Mouse (Mus musculus) kidney, embryonic 16.5 days (tissue): Measurements from ENCODE around the gene Tspan31. TPM values are rescaled to one million over a fixed set of nuclear protein-coding genes. Genes with fewer than 3 reads are reported as not detected.

Experiments used
- ATAC-seq: fragments of 200-750 bp; cut with Nextera tagmentation; 2 replicates; pipeline ENCODE4 v1.8.0; 2017; ENCODE audit warnings: moderate TSS enrichment; ENCODE audit not compliant: low FRiP score, low TSS enrichment
- H3K27ac ChIP-seq: fragments of 300-500 bp; sonication (generic); 2 replicates; pipeline ENCODE4 v1.5.1; 2014; ENCODE audit warnings: low read length
- H3K27me3 ChIP-seq: fragments of 300-500 bp; sonication (generic); 2 replicates; pipeline ENCODE4 v1.6.1; 2014; ENCODE audit warnings: low read length, control low read depth, mixed read lengths; ENCODE audit not compliant: insufficient read depth
- H3K36me3 ChIP-seq: fragments of 300-500 bp; sonication (generic); 2 replicates; pipeline ENCODE4 v1.6.1; 2014; ENCODE audit warnings: low read length, control low read depth, mixed read lengths; ENCODE audit not compliant: insufficient read depth
- H3K4me1 ChIP-seq: fragments of 300-500 bp; sonication (generic); 2 replicates; pipeline ENCODE4 v1.6.1; 2014; ENCODE audit warnings: low read length, control low read depth, mixed read lengths; ENCODE audit not compliant: insufficient read depth
- H3K4me2 ChIP-seq: fragments of 300-500 bp; sonication (generic); replicated peaks from 2 replicates; pipeline ENCODE4 v1.6.1; 2014; ENCODE audit warnings: low read depth, low read length
- H3K4me3 ChIP-seq: fragments of 300-500 bp; sonication (generic); 2 replicates; pipeline ENCODE4 v1.5.1; 2014; ENCODE audit warnings: mild to moderate bottlenecking, low read length
- H3K9ac ChIP-seq: fragments of 300-500 bp; sonication (generic); replicated peaks from 2 replicates; pipeline ENCODE4 v1.6.1; 2014; ENCODE audit warnings: low read length
- H3K9me3 ChIP-seq: fragments of 300-500 bp; sonication (generic); 2 replicates; pipeline ENCODE4 v1.6.1; 2016; ENCODE audit warnings: low read length, control low read depth
- WGBS: fragments of 180-500 bp; shearing (Covaris S2); extraction: QIAGEN DNeasy Blood & Tissue Kit; methylation state at CpG from one replicate; pipeline ENCODE4 v1.1.7; 2014; 5-methylcytosine and 5-hydroxymethylcytosine counted together
- polyA plus RNA-seq: library from polyadenylated mRNA; unstranded; fragments of >200 nt; fragmentation: Nextera tagmentation; extraction: Ambion mirVana; gene quantifications from 2 replicates; pipeline ENCODE4 v1.2.1, GENCODE M21; 2015

Tspan31 gene
- polyA plus RNA-seq, 1 experiment from 2014 or later = 205 TPM

DNA sequence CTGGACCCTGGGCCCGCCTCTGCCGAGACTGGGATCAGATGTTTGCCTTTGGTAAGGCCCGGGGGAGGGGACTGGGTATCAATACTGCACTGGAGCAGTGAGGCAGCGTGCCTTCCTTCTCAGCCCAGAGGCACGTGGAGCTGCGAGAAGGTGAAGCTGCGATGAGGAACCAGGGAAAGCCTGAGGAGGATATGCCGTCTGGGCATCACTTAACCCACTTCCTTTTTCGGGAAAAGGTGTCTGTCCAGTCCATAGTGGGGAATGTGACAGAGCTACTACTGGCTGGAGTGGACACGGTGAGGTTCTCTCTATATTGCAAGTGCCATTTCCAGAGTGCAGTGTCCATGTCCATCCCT, 20.0 kb downstream of the Tspan31 start:
- H3K36me3 ChIP-seq = peaks cover 6% of the 10 kb centered on the region; the same call in 1 of the 2 replicates
- no peak; the same call in 1 of the 2 replicates for ATAC-seq
- H3K4me3 ChIP-seq = no peak overlapping the region

DNA sequence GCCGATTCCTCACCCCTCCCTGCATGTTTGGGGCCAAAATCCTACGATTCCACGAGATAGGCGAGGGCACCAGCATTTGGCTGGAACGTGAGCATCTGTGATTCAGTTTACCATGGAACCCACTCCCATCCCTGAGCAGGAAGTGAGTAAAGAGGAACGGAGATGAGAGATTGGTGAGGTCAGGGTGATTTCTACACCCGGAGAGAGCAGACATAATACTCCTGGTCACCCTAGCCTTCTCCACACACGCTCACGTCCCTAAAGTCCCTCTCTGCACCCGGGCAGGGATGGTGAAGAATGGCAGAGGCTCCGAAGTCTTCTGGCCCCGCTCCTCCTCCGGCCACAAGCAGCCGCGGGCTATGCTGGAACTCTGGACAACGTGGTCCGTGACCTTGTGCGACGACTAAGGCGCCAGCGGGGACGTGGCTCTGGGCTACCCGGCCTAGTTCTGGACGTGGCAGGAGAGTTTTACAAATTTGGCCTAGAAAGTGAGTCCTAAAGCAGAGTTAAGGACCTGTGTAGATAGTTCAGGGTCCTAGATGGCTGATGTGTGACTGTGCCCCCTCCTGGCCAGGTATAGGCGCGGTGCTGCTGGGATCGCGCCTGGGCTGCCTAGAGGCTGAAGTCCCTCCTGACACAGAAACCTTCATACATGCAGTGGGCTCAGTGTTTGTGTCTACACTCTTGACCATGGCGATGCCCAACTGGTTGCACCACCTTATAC, 20.5 kb downstream of the Tspan31 start:
- Histone ChIP-seq H3K27ac (no peak overlapping the region), H3K9ac (no peak overlapping the region), H3K27me3 (peaks cover 47% of the 10 kb centered on the region), H3K36me3 (peaks cover 12% of the 10 kb centered on the region), H3K4me1 (peaks cover 14% of the 10 kb centered on the region), H3K4me3 (peak overlapping the region; percentile 24), H3K4me2 (peak overlapping the region; percentile 41), H3K9me3 (no peaks in the 10 kb centered on the region)
- ATAC-seq = peak; percentile 21; the same call in 1 of the 2 replicates
- WGBS = 2% methylated on average over 29 of the region's 29 CpGs

More for the DNA sequence above, 20.0 kb downstream of the Tspan31 start:
- no peak overlapping the region for H3K9ac ChIP-seq
- H3K4me2 ChIP-seq = no peak overlapping the region
- WGBS = 20% methylated on average over 10 of the region's 10 CpGs
- H3K9me3 ChIP-seq = no peaks in the 10 kb centered on the region
- peaks cover 14% of the 10 kb centered on the region for H3K4me1 ChIP-seq
- H3K27ac ChIP-seq = no peak overlapping the region
- peaks cover 47% of the 10 kb centered on the region for H3K27me3 ChIP-seq

DNA sequence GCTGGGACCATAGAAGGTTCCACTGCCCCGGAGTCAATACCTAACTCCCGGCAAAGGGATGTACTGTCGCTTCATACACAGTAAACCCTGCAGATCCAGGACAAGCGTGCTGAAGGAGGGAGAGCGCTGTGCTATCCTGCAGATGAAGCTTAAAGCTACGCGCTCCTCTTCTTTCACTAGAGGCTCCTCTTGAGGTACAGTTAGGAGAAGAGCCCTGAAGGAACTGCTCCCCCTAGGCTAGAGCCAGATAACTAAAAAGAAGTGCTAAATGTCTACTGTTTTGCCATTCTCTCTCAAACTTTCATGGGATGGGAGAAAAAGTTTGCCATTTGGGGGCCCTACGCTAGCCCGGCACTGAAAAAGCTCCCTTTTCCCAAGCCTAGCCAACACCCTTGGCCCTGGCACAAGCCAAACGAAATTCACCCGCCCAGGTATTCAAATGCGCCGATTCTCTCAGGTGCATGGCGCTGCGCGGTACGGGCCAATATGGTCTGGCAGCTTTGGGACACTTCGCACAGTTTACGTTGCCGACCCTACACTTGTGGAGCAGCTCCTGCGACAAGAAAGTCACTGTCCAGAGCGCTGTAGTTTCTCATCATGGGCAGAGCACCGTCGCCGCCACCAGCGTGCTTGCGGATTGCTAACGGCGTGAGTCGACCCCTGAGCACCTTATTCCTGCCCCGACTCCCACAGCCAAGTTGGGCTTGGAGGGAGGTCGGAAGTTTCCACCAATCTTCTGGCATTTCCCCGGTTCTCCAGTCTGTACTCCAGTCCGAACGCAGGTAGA, 21.3 kb downstream of the Tspan31 start:
- WGBS = 3% methylated on average over 35 of the region's 35 CpGs
- H3K36me3 ChIP-seq = peaks cover 12% of the 10 kb centered on the region
- no peaks in the 10 kb centered on the region for H3K9me3 ChIP-seq
- peak overlapping the region; percentile 24 for H3K4me3 ChIP-seq
- H3K27ac ChIP-seq = no peak overlapping the region
- H3K27me3 ChIP-seq = peaks cover 47% of the 10 kb centered on the region
- peak overlapping the region; percentile 41 for H3K4me2 ChIP-seq
- H3K4me1 ChIP-seq = peaks cover 14% of the 10 kb centered on the region
- ATAC-seq = no peak
- H3K9ac ChIP-seq = peak overlapping the region; percentile 43

DNA sequence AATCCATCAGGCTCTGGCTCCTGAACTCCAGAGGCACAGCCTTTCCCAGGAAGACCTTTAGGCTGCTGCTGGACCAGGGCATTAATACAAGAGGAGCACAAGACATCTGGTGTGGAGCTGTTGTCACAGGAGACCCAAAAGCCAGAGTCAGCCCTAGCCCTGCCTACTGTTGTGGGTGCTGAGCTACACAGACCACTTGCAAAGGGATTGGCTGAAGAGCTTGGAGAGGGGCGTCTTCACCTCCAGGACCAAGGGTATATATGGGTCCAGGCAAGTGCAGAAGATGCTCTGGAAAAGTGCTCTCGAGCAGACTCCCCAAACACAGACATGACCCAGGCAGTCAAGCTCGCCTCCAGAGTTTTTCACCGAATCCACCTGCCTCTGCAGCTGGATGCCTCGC, 22.1 kb downstream of the Tspan31 start, which contains the start of gene Cyp27b1:
Gene Cyp27b1 (plus strand): TSS at position 297 of the 400 bp plus-strand sequence.
- H3K9ac ChIP-seq = peak within 1 kb of the TSS; percentile 43
- peak within 1 kb of the TSS; percentile 41 for H3K4me2 ChIP-seq
- peak within 1 kb of the TSS; percentile 24 for H3K4me3 ChIP-seq
- H3K27ac ChIP-seq = no peak within 1 kb of the TSS
- WGBS = 32% methylated on average over 5 of the region's 5 CpGs
- peaks cover 16% of the 10 kb centered on the region for H3K4me1 ChIP-seq
- ATAC-seq = no peak
- peaks cover 47% of the 10 kb centered on the region for H3K27me3 ChIP-seq
- no peaks in the 10 kb centered on the region for H3K9me3 ChIP-seq
- H3K36me3 ChIP-seq = peaks cover 12% of the 10 kb centered on the region

DNA sequence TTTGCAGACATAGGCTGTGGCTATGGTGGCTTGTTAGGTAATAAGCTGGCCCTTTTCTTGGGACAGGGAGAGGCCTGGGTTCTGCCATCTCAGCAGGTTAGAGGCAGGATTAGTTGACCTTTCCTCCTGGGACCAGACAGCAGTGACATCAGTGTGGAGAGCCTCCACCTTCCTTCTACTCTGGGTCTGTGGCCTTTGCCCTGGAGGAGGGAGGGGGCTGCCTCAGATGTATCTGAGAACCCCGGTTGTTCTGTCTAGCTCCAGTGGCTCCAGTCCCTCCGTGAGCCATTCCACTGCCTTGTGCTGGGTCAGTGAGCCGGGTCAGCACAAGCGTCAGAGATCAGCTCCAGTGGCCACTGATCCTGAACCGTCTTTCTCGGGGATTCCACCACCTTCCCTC, 26.9 kb downstream of the Tspan31 start:
- Histone ChIP-seq H3K9me3 (no peaks in the 10 kb centered on the region), H3K4me3 (no peak overlapping the region), H3K27me3 (peaks cover 11% of the 10 kb centered on the region), H3K27ac (peak overlapping the region; percentile 56), H3K4me1 (peaks cover 11% of the 10 kb centered on the region), H3K9ac (no peak overlapping the region), H3K36me3 (peaks cover 12% of the 10 kb centered on the region), H3K4me2 (no peak overlapping the region)
- 52% methylated on average over 6 of the region's 6 CpGs for WGBS
- ATAC-seq = peak; percentile 66

DNA sequence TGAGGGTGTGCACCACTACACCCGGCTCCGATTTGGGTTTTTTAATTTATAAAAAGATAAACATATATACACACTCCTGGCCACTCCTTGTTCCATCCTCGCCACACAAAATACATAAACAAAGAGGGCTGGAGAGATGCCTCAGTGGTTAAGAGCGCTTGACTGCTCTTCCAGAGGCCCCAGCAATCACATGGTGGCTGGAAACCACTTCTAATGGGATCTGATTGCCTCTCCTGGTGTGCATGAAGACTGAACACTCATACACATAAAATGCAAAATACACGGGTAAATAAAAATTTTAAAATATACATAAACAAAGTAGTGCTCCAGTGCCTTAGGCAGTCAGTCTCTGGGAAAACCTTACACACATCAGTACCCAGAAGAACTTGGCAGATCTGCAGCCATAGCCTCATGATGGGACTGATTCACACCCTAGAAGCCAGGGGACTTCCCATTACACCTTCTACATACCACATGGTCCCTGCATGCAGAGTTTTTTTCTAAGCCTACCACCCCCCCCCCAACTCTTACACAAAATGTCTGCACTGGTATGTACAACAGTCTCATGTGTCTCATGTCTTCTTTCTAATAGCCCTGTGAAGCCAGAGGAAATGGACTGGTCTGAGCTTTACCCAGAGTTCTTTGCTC, 27.5 kb downstream of the Tspan31 start:
- no peaks in the 10 kb centered on the region for H3K9me3 ChIP-seq
- H3K9ac ChIP-seq = peak overlapping the region; percentile 73
- no peak for ATAC-seq
- 18% methylated on average over 5 of the region's 5 CpGs for WGBS
- peak overlapping the region; percentile 79 for H3K4me3 ChIP-seq
- peaks cover 5% of the 10 kb centered on the region for H3K27me3 ChIP-seq
- peaks cover 11% of the 10 kb centered on the region for H3K4me1 ChIP-seq
- peaks cover 12% of the 10 kb centered on the region for H3K36me3 ChIP-seq
- H3K4me2 ChIP-seq = peak overlapping the region; percentile 99
- peak overlapping the region; percentile 56 for H3K27ac ChIP-seq

DNA sequence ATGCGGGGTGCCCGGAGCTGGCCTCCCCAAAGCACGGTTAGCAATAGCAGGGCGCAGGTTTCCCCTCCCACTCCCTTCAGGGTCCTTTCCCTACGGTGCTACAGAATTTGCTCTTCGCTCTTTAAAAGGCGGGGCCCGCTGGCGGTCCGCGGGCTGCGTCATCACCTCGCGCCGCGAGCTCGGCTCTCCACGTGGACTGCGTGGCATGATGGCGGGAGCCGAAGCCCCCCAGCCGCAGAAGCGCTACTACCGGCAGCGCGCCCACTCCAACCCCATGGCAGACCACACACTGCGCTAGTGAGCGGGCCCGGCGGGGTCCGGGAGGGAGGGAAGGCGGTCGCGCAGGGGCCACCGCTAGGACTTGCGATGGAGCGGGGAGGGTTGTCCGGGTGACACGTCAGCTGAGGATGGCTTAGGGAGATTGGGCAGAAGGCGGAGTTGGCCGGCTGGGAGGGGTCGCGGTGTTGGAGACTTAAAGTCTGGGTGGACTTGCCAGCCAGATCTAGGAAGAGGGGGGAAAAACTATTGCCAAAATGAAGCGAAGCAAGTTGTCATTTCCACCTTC, 28.2 kb downstream of the Tspan31 start:
- Histone ChIP-seq H3K27me3 (no peaks in the 10 kb centered on the region; the same call in 1 of the 2 replicates), H3K4me2 (peak overlapping the region; percentile 99), H3K9me3 (no peaks in the 10 kb centered on the region), H3K9ac (peak overlapping the region; percentile 73), H3K36me3 (peaks cover 12% of the 10 kb centered on the region), H3K4me1 (peaks cover 11% of the 10 kb centered on the region), H3K4me3 (peak overlapping the region; percentile 79), H3K27ac (peak overlapping the region; percentile 59)
- WGBS = 0% methylated on average over 44 of the region's 44 CpGs
- ATAC-seq = peak; percentile 83

DNA sequence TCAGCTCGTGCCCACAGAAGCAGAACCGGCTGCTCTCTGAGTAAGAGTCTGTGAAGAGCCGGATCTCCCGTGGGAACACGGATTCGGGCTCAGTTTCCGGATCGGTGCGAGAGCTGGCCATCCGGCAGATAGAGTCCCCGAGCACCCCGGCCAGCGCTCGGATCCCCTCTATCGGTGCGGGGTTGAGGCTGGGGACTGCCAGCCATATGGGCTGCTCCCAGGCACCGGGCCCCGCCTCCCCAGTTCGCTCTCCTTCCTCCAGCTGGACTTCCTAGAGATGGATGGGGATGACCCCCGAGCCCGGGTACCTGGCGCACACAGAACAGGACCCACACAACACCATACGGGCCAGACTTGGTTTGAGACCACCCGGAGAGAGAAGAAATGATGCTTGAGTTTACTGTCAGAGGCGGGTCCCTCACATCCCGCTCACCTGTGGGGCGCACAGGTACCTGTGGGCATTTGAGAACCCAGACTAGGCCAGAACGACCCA, 28.7 kb downstream of the Tspan31 start, which contains the start of the genes Mettl1 and Eef1akmt3:
Gene Mettl1 (plus strand): TSS at position 141 of the 493 bp plus-strand sequence.
Gene Eef1akmt3 (minus strand): TSS at position 240 of the 493 bp plus-strand sequence.
- peak within 1 kb of the TSS; percentile 59 for H3K27ac ChIP-seq

More for the DNA sequence above, 28.7 kb downstream of the Tspan31 start, which contains the start of the genes Mettl1 and Eef1akmt3:
- Histone ChIP-seq H3K4me3 (peak within 1 kb of the TSS; percentile 79), H3K9ac (peak within 1 kb of the TSS; percentile 73), H3K36me3 (peaks cover 8% of the 10 kb centered on the region), H3K4me2 (peak within 1 kb of the TSS; percentile 99), H3K27me3 (no peaks in the 10 kb centered on the region; the same call in 1 of the 2 replicates), H3K9me3 (no peaks in the 10 kb centered on the region), H3K4me1 (peaks cover 11% of the 10 kb centered on the region)
- ATAC-seq = peak; percentile 50
- WGBS = under 1% methylated on average over 28 of the region's 28 CpGs
